Mouse (Mus musculus) midbrain, embryonic 15.5 days (tissue): ENCODE measurements around the gene Gm43064. TPM values are rescaled to one million over a fixed set of nuclear protein-coding genes. Genes with fewer than 3 reads are reported as not detected.
"Not testable (repeated sequence)": the region's sequence is repeated elsewhere in the genome, so short reads cannot be mapped to it uniquely, and the experiment has no call there.

Source experiments
- ATAC-seq: fragments of 200-750 bp; cut with Nextera tagmentation; replicated peaks from 2 replicates; pipeline ENCODE4 v1.8.0; 2017; ENCODE audit warnings: moderate TSS enrichment
- H3K27ac ChIP-seq: fragments of 300-500 bp; sonication (generic); 2 replicates; pipeline ENCODE4 v1.5.1; 2015; ENCODE audit warnings: mild to moderate bottlenecking, inconsistent platforms
- H3K27me3 ChIP-seq: fragments of 300-500 bp; sonication (generic); replicated peaks from 2 replicates; pipeline ENCODE4 v1.6.1; 2015; ENCODE audit warnings: inconsistent platforms
- H3K36me3 ChIP-seq: fragments of 300-500 bp; sonication (generic); replicated peaks from 2 replicates; pipeline ENCODE4 v1.6.1; 2015; ENCODE audit warnings: inconsistent platforms
- H3K4me1 ChIP-seq: fragments of 300-500 bp; sonication (generic); 2 replicates; pipeline ENCODE4 v1.6.1; 2015; ENCODE audit warnings: inconsistent platforms
- H3K4me2 ChIP-seq: fragments of 300-500 bp; sonication (generic); 2 replicates; pipeline ENCODE4 v1.6.1; 2015; ENCODE audit warnings: inconsistent platforms, mild to moderate bottlenecking, moderate library complexity
- H3K4me3 ChIP-seq: fragments of 300-500 bp; sonication (generic); 2 replicates; pipeline ENCODE4 v1.5.1; 2015; ENCODE audit warnings: mild to moderate bottlenecking, inconsistent platforms
- H3K9ac ChIP-seq: fragments of 300-500 bp; sonication (generic); 2 replicates; pipeline ENCODE4 v1.6.1; 2015; ENCODE audit warnings: mild to moderate bottlenecking, inconsistent platforms
- H3K9me3 ChIP-seq: fragments of 300-500 bp; sonication (generic); 2 replicates; pipeline ENCODE4 v1.6.1; 2016; ENCODE audit warnings: inconsistent platforms
- WGBS: fragments of 180-500 bp; shearing (Covaris S2); methylation state at CpG from one replicate; pipeline ENCODE4 v1.1.7; 2015; ENCODE audit warnings: mixed read lengths; 5-methylcytosine and 5-hydroxymethylcytosine counted together
- polyA plus RNA-seq: library from polyadenylated mRNA; unstranded; fragments of >200 nt; fragmentation: Nextera tagmentation; extraction: Ambion mirVana; gene quantifications from 2 replicates; pipeline ENCODE4 v1.2.1, GENCODE M21; 2015

The Gm43064 gene
- polyA plus RNA-seq, 1 experiment from 2014 or later, result 0.35 TPM

DNA sequence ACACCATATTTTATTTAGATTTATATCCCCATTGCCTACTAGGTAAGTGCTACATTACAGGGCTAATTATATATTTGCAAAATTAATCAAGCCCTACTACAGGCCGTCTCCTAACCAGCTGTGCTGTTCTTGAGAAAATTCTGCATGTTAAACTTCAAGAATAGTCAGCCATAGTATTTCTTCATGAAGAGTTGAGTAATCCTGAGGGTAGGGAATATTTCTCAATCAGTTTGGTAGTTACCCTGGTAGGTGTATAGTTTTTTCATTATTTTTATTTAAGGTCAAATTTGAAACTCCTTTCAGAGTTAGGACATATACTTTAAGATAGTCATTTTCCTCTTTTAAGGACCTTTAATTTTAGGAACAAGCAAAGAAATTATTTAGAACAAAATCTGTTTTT is 3.7 kb upstream of the Gm43064 start:
- no peak for ATAC-seq
- no peak overlapping the region for H3K4me2 ChIP-seq

DNA sequence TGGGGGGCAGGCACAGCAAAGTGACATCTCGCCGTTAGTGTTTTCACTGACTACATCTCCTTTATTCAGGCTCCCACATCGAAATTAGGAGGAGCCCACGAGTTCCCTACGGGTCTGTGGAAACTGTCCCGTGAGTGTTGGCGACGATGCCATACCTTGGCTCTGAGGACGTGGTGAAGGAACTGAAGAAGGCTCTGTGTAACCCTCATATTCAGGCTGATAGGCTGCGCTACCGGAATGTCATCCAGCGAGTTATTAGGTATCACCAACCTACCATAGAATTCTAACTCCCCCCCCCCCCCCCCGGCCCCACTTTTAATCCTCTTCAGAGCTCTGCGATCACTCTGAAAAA is 402 bp downstream of the Gm43064 start:
- Histone ChIP-seq H3K4me2 (peak overlapping the region; percentile 82), H3K4me3 (peak overlapping the region; percentile 67), H3K9ac (peak overlapping the region; percentile 91), H3K36me3 (peaks cover 1% of the 10 kb centered on the region; the same call in 1 of the 2 replicates), H3K27me3 (no peaks in the 10 kb centered on the region), H3K4me1 (peaks cover 21% of the 10 kb centered on the region), H3K9me3 (no peaks in the 10 kb centered on the region), H3K27ac (peak overlapping the region; percentile 89)
- WGBS, result 0% methylated on average over 14 of the region's 14 CpGs
- ATAC-seq, result peak; percentile 75; the same call in 1 of the 2 replicates

More for the DNA sequence above, 3.7 kb upstream of the Gm43064 start:
- Histone ChIP-seq H3K27ac (no peak overlapping the region), H3K36me3 (peaks cover 17% of the 10 kb centered on the region), H3K9me3 (no peaks in the 10 kb centered on the region), H3K27me3 (no peaks in the 10 kb centered on the region), H3K4me3 (no peak overlapping the region), H3K9ac (no peak overlapping the region), H3K4me1 (peaks cover 21% of the 10 kb centered on the region)
- 94% methylated on average over 1 of the region's 1 CpGs for WGBS

DNA sequence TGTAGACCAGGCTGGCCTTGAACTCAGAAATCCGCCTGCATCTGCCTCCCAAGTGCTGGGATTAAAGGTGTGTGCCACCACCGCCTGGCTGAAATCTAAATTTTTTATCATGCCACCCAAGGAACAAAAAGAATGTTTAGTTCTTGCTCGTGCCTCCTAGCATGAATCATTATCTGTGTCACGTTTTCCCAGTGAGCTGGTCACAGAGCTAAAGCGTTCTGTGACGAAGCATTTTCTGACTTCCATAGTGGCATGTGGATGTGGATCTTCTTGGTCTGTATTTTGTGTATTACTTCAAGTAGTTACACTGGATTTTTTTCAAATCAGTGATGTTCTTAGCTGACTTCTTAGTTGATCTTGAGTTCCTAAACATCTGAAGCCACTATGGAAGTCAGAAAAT is 1.6 kb downstream of the Gm43064 start:
- Histone ChIP-seq H3K9ac (no peak overlapping the region), H3K4me1 (peaks cover 21% of the 10 kb centered on the region), H3K36me3 (peaks cover 6% of the 10 kb centered on the region; the same call in 1 of the 2 replicates), H3K27ac (no peak overlapping the region), H3K9me3 (no peaks in the 10 kb centered on the region), H3K4me2 (no peak overlapping the region), H3K27me3 (no peaks in the 10 kb centered on the region), H3K4me3 (no peak overlapping the region)
- 89% methylated on average over 6 of the region's 6 CpGs for WGBS
- no peak for ATAC-seq

DNA sequence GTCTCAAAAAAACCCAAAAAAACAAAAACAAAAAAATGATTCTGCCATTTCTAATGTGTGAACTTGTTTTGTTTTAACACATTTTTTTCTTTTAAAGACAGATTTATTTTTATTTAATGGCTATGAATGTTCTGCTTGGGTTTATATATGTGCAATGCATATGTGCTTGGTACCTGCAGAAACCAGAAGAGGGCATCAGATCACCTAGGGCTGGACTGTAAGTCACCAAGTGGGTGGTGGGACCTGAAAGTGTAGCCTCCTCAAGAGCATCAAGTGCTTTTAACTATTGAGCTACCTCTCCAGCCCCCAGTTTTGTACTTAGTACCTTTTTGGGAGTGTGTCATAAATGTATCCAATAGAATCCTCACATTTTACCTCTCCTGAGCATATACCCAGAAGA is 18.2 kb downstream of the Gm43064 start:
- H3K4me3 ChIP-seq, result no peak overlapping the region
- ATAC-seq, result no peak

DNA sequence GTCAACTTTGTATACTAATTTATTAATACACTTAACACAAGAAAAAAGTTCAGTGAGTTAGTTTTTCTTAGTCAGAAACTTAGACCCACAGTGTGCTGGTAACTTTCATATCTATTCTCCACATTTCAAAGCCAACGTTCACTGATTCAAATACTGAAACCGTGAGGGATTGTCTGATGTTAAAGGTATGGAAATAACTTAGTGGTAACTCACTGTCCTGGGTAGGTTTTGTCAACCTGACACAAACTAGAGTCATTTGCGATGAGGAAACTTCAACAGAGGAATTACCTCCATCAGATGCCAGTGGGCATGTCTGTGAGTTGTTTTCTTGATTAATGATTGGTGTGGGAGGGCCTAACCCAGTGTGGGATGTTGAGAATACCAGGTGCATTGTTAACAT is 19.7 kb downstream of the Gm43064 start:
- no peak overlapping the region for H3K27ac ChIP-seq
- no peak overlapping the region for H3K9ac ChIP-seq
- no peaks in the 10 kb centered on the region for H3K27me3 ChIP-seq
- H3K36me3 ChIP-seq, result no peaks in the 10 kb centered on the region
- H3K4me2 ChIP-seq, result no peak overlapping the region
- no peaks in the 10 kb centered on the region for H3K9me3 ChIP-seq
- no peak for ATAC-seq
- no peaks in the 10 kb centered on the region for H3K4me1 ChIP-seq
- 88% methylated on average over 3 of the region's 3 CpGs for WGBS
- H3K4me3 ChIP-seq, result no peak overlapping the region

More for the DNA sequence above, 18.2 kb downstream of the Gm43064 start:
- H3K9ac ChIP-seq, result no peak overlapping the region
- H3K4me1 ChIP-seq, result no peaks in the 10 kb centered on the region
- no peaks in the 10 kb centered on the region for H3K9me3 ChIP-seq
- H3K4me2 ChIP-seq, result no peak overlapping the region
- H3K27ac ChIP-seq, result no peak overlapping the region
- H3K36me3 ChIP-seq, result no peaks in the 10 kb centered on the region
- no peaks in the 10 kb centered on the region for H3K27me3 ChIP-seq

DNA sequence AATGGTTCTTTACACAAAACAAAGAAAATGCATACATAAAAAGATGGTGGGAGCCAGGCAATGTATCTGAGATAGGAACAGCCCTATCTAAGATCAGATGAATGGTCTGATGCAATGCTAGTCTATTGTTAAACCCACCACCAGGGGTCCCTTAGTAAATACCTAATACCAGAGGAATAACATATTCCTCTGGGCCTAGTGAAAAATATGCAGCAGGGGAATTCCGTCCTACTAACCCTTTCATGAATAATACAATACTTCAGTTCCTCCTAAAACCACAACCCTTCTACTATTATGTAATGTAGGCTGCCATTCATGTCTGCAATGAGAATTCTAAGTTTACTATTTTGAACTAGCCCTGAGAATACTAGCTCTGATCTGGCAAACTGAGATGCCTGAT is 21.3 kb downstream of the Gm43064 start:
- H3K27ac ChIP-seq, ATAC-seq, H3K27me3 ChIP-seq, H3K9ac ChIP-seq, H3K4me3 ChIP-seq, H3K4me2 ChIP-seq, H3K4me1 ChIP-seq, H3K9me3 ChIP-seq, H3K36me3 ChIP-seq: not testable (repeated sequence)
- 31% methylated on average over 1 of the region's 1 CpGs for WGBS

DNA sequence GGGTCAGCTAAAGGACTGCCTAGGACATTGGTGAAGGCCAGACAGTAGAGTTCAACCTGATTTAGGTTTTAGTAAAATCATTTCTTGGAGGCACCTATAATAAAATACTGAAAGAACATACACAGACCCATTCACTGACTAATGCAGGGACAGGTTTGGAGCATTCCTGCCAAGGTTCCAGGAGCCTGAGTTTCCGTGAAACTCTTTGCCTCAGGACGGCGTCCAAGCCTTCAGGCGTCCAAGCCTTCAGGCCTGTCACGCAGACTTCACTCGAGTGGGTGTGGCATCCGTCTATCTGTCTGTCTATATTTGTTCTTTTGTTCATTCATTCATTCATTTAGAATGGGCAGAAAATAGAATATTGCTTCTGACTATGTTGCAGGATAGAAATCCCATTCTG is 21.8 kb downstream of the Gm43064 start:
- no peaks in the 10 kb centered on the region for H3K27me3 ChIP-seq
- H3K9me3 ChIP-seq, result no peaks in the 10 kb centered on the region
- H3K4me2 ChIP-seq, result no peak overlapping the region
- WGBS, result 83% methylated on average over 7 of the region's 7 CpGs
- H3K4me1 ChIP-seq, result no peaks in the 10 kb centered on the region
- no peaks in the 10 kb centered on the region for H3K36me3 ChIP-seq
- H3K4me3 ChIP-seq, result no peak overlapping the region
- no peak overlapping the region for H3K27ac ChIP-seq
- no peak for ATAC-seq
- H3K9ac ChIP-seq, result no peak overlapping the region

DNA sequence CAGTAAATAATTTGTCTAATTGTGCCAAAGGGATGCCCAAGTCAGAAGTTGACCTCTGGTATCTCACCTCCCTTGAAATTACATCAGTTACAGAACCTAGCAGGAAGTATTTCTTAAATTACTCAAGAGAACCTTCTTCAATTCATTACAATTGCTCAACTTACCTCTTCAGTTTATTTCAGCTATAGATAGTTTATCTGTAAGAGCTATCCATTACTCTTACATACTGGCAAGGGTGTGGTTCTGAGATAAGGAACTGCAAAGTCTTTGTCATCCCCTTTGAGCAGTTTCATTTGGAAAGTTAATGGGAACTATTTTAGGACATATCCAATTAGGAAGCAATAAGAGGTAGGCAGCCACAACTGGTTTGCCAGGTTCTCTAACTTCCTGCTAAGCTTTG is 23.1 kb downstream of the Gm43064 start, which contains the start of gene Bcl2l15:
TSS of gene Bcl2l15 (plus strand) at position 176 of the 400 bp plus-strand sequence.
- H3K27me3 ChIP-seq, result no peaks in the 10 kb centered on the region
- no peaks in the 10 kb centered on the region for H3K36me3 ChIP-seq
- H3K27ac ChIP-seq, result no peak within 1 kb of the TSS
- H3K9me3 ChIP-seq, result no peaks in the 10 kb centered on the region
- ATAC-seq, result no peak
- H3K4me3 ChIP-seq, result no peak within 1 kb of the TSS
- no peak within 1 kb of the TSS for H3K9ac ChIP-seq
- H3K4me1 ChIP-seq, result no peaks in the 10 kb centered on the region
- H3K4me2 ChIP-seq, result no peak within 1 kb of the TSS

DNA sequence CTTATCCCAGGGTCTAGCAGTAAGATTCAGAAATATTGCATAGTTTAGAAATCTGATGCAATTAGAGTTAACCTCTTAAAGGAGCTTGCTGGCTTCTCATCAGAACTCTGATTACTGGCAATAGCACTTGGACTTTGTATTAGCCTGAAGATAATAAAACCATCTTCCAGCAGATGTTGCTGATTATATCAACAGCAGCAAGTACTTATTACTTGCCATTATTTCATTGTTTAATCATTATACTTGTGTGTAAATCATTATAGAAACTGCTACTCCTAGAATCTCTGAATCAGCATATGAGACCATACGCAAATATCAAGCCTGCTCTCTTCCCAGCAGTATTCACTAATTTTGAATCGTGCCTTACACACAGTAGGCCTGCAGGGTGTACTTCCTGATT is 24.6 kb downstream of the Gm43064 start:
- no peaks in the 10 kb centered on the region for H3K9me3 ChIP-seq
- H3K9ac ChIP-seq, result no peak overlapping the region
- H3K4me2 ChIP-seq, result no peak overlapping the region
- no peaks in the 10 kb centered on the region for H3K4me1 ChIP-seq
- no peak overlapping the region for H3K4me3 ChIP-seq
- WGBS, result 85% methylated on average over 2 of the region's 2 CpGs
- H3K36me3 ChIP-seq, result no peaks in the 10 kb centered on the region
- ATAC-seq, result no peak
- no peaks in the 10 kb centered on the region for H3K27me3 ChIP-seq
- no peak overlapping the region for H3K27ac ChIP-seq

DNA sequence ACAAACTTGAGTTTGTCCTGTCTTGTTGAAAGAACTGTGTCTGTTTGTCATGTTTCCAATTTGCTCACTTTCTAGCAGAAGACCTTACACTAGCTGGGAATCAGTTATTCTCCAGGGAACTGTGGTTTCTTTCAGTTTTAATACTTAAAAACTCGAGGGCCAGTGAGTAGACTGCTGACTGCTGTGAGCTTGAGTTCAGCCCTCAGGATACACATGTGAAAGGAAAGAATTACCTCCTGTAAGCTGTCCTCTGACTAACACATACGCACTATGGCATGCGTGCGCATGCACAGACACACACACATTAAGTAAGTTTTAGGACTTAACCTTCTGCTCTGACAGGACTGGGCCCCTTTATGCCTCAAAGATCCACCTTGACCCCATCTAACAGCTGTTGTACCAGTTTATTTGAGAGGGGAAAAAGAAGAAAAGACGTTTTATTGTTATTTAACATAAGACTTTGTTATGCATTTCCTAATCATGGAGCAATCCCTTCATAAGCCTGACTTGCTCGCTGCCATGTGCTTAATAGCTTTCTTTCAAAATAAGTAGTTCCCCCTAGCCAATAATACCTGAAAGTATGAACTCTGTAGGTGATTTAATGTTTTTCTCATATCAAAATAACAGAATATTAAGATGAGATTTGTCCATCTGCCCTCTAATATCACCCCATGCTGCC is 26.0 kb downstream of the Gm43064 start:
- Histone ChIP-seq H3K27ac (no peak overlapping the region), H3K4me2 (no peak overlapping the region), H3K27me3 (no peaks in the 10 kb centered on the region), H3K4me1 (no peaks in the 10 kb centered on the region), H3K36me3 (no peaks in the 10 kb centered on the region), H3K9me3 (no peaks in the 10 kb centered on the region), H3K4me3 (no peak overlapping the region), H3K9ac (no peak overlapping the region)
- WGBS, result 76% methylated on average over 6 of the region's 6 CpGs
- no peak for ATAC-seq

DNA sequence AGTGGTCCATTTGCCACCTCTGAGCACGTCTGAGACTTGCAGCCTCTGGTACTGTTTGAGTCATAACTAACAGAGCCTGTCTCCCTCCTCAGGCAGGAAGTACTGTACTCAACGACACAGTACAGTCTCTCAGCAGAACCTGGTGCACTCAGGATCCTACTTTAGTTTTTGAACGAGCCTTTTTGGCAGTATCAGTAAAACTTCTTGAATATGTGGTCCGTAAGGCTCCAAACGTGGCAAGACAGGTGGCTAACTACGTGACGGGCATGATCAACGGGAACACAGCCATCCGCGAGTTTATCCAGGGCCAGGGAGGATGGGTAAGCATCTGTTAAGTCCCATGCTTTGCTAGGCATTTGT is 26.6 kb downstream of the Gm43064 start:
- Histone ChIP-seq H3K27me3 (no peaks in the 10 kb centered on the region), H3K27ac (no peak overlapping the region), H3K9ac (no peak overlapping the region), H3K9me3 (no peaks in the 10 kb centered on the region), H3K4me3 (no peak overlapping the region), H3K4me1 (no peaks in the 10 kb centered on the region), H3K4me2 (no peak overlapping the region), H3K36me3 (no peaks in the 10 kb centered on the region)
- 82% methylated on average over 10 of the region's 10 CpGs for WGBS
- ATAC-seq, result no peak

DNA sequence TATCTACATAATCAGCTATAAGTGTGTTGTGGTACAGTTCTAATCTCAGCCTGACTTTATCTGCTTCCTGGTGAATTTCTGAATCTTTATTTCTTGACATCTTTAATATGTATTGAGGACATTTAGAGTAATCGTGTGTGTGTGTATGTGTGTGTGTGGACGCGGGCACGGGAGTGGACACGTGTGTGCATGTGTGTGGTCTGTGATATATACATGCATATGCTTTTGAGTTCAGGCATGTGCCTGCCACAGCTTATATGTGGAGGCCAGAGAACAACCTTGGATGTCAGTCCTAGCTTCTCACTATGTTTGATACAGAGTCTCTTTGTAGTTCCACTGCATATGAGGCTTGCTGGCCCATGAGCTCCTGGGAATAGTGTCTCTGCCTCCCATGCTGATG is 27.1 kb downstream of the Gm43064 start:
- no peaks in the 10 kb centered on the region for H3K4me1 ChIP-seq
- H3K36me3 ChIP-seq, result no peaks in the 10 kb centered on the region
- no peak overlapping the region for H3K4me2 ChIP-seq
- 98% methylated on average over 5 of the region's 5 CpGs for WGBS
- H3K4me3 ChIP-seq, result no peak overlapping the region
- H3K9ac ChIP-seq, result no peak overlapping the region
- no peaks in the 10 kb centered on the region for H3K27me3 ChIP-seq
- ATAC-seq, result no peak
- no peaks in the 10 kb centered on the region for H3K9me3 ChIP-seq
- H3K27ac ChIP-seq, result no peak overlapping the region

DNA sequence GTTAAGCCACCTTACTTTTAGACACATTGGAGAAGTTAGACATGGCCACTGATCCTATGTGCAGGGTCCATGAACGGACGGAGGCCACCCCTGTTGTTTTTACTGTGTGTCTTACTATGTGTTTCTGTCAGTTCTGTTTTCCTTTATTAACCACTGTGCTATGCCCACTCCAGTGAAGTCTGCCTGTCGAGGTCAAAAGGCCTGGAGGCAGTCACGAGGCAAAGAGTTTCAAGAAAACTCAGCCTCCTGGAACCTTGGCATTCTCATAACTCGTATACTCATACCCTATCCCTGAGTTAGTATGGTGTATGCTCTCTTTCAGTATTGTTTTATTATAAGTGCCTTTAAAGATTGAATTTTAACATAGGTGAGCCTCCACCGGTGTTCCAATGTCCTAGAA is 30.3 kb downstream of the Gm43064 start:
- H3K27ac ChIP-seq, result no peak overlapping the region
- WGBS, result 96% methylated on average over 6 of the region's 6 CpGs
- no peaks in the 10 kb centered on the region for H3K9me3 ChIP-seq
- no peaks in the 10 kb centered on the region for H3K36me3 ChIP-seq
- no peak overlapping the region for H3K4me3 ChIP-seq
- H3K4me2 ChIP-seq, result no peak overlapping the region
- no peak for ATAC-seq
- no peak overlapping the region for H3K9ac ChIP-seq
- H3K27me3 ChIP-seq, result no peaks in the 10 kb centered on the region
- H3K4me1 ChIP-seq, result no peaks in the 10 kb centered on the region
